Mouse (Mus musculus) neural tube, embryonic 10.5 days (tissue): ENCODE measurements around the gene Tac2.
"Not testable (repeated sequence)": the region's sequence is repeated elsewhere in the genome, so short reads cannot be mapped to it uniquely, and the experiment has no call there.

ENCODE experiments used
- DNase-seq: peaks from one replicate; pipeline ENCODE4 v3.0.0-alpha.2; 2017; ENCODE audit warnings: low spot score; ENCODE audit errors: extremely low spot score

Gene Tac2

GRCm38 (mm10) chr10:127755246-127755645 is 31.0 kb downstream of the Tac2 start:
- DNase-seq = no peak

GRCm38 (mm10) chr10:127755770-127756468 is 31.6 kb downstream of the Tac2 start:
- no peak for DNase-seq

- no peak for DNase-seq
Observed at GRCm38 (mm10) chr10:127759181-127760110, 35.2 kb downstream of the Tac2 start, which contains the start of the genes Rdh1 and Rdh16f1. TSS of gene Rdh1 (plus strand) at chr10:127759721. TSS of gene Rdh16f1 (plus strand) at chr10:127759787.

GRCm38 (mm10) chr10:127762926-127763325 is 38.6 kb downstream of the Tac2 start:
- DNase-seq = not testable (repeated sequence)

- no peak for DNase-seq
Observed at GRCm38 (mm10) chr10:127763914-127764680, 39.8 kb downstream of the Tac2 start.

- no peak for DNase-seq
Observed at GRCm38 (mm10) chr10:127766564-127766963, 42.3 kb downstream of the Tac2 start.

GRCm38 (mm10) chr10:127776011-127776410 is 51.7 kb downstream of the Tac2 start, which contains the start of gene Rdh9:
TSS of gene Rdh9 (plus strand) at chr10:127776386.
- no peak for DNase-seq
